Mouse (Mus musculus): ENCODE measurements around the gene Fam83e.
A peak's percentile ranks its signal among the peaks of the same experiment; 100 is the strongest.

Gene Fam83e

DNA sequence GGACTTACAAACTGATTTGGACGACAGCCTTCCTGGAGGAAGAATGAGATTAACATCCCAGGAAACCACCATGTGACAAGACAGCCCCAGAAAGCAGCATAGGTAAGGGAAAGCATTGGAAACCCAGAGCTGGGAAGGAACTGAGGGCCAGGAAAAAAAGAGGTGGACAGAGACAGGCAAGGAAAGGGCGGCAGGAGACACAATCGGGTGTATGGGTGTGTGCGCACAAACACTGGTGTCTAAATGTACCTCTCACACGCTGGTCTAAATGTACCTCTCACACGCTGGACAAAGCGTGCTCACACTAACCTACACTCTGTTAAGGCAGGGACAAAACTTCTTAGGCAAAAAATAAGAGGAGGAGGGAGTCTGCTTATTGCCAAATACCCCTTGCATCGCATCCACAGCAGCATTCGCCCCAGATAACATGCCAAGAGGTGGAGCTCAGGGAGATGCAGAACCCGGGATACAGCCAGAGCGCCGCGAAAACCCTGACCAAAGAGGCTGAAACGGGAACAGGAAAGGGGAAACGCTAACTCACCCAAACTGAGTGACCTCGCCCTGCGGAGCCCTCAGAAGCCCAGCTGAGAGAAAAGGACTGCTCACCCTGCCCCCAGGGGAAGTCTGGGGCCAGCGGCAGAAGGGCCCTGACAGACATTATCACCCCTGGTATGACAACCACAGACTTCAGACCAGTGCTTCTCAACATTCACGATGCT is 5.1 kb upstream of the Fam83e start:
- DNase-seq = peak; percentile 63

DNA sequence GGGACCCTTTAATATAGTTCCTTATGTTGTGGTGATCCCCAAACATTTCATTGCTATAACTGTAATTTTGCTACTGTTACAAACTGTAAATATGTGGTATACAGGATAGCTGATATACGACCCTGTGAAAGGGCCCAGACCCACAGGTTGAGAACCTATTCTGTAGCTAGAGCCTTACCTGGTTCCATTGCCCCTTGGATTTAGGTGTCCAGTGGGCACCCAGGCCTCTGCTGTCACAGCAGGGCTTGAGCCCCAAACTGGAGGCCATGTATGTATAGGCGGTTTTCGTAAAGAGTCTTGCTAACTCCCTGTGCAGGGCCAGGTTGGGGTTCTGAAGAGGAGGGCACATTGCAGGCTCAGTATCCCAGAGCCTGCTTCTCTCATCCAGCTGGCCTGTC is 4.6 kb upstream of the Fam83e start:
- no peak for DNase-seq

DNA sequence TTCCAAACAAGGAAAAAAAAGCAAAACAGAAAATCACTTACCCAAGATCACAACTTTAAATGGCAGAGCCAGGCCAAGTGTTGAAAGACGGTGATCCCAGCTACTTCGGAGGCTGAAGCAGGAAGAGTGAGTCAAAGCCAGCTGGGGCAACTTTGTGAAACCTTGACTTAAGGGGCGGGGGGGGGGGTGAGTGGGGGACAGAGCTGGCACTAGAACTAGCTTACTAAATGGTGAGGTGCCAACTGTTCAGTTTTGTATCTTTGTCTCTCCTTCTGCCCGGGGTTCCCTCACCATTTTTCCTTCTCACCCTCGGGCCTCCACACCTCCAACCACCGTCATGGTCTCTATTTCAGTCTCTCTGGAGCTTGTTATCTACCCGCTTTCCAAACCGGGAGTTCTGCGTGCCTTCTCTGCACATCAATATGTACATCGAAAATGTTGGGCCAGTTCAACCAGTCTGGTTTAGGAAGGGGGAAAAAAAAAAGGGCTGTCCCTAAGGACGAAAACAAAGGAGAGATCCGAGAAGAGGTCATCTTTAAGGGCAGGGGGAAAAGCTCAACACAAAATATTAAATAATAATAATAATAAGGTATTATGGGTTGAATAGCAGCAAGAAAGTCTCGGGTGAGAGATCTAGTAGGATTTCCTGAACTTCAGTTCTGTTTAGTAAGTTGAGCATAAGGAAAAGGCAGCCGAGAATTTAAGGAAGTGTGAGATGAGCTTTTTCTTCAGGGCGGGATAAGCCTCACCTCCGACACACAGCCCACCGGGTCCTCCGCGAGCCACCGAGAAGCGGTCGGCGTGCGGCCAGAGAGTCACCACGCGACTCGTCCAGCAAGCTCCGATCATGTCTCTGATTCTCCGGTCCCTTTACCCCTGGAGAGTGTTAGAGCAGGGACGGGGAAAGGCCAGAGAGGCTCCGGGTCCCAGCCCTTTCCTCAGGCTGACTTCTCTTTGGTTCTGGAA is 3.8 kb upstream of the Fam83e start:
- DNase-seq = no peak

DNA sequence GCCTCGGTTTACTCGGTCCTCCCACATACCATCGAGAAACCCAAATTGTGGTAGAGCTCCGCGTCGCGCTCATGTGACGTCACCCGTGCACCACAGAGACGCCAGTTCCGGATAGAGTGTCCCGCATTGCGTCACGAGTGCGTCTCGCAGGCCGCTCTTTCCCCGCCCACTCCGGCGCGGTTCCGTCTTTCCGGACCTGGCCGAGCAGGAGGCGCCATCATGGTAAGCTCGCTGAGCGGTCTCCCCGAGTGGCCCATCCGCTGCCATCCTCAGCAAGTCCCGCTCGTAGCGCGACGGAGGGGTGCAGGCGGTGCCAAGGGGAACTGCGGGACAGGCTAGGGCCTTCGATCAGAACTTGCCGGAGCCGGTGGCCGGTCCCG is 3.1 kb upstream of the Fam83e start, which contains the start of gene Sphk2:
TSS of gene Sphk2 (minus strand) at position 85 of the 380 bp plus-strand sequence.
- peak; percentile 99 for DNase-seq

DNA sequence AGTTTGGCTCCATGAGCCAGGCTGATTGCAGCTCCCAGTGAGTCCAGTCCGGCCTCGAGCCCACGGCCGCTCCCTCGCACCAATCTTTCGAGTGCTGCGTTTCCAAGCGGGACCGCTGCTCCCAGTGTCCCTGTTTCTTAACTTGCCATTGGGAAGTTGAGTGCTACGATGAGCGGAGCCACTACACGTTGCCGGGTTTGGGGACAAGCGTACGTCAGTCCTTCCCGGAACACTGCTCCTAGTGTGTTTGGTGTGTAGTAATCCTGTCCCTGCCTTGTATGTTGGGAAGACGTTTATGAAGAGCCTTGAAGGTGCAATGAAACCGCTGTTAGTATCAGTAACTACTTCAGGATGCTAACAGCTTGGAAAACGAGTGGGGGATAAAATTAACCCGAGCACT is 2.7 kb upstream of the Fam83e start:
- DNase-seq = no peak

DNA sequence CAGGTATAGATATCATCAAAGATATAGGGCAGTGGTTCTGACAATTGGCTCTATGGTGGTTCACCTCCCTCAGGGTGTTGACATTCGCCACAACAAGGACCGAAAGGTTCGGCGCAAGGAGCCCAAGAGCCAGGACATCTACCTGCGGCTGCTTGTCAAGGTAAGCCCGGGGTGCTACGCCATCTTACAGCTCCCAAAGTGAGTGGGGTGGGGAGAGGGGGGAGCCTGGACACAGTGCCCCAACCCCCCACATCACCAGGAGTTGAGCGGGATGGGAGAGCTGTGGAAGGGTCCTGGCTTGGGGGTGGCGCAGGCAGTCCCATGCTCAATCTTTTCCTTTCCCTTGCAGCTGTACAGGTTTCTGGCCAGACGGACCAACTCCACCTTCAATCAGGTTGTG is 1.8 kb upstream of the Fam83e start:
- no peak for DNase-seq

DNA sequence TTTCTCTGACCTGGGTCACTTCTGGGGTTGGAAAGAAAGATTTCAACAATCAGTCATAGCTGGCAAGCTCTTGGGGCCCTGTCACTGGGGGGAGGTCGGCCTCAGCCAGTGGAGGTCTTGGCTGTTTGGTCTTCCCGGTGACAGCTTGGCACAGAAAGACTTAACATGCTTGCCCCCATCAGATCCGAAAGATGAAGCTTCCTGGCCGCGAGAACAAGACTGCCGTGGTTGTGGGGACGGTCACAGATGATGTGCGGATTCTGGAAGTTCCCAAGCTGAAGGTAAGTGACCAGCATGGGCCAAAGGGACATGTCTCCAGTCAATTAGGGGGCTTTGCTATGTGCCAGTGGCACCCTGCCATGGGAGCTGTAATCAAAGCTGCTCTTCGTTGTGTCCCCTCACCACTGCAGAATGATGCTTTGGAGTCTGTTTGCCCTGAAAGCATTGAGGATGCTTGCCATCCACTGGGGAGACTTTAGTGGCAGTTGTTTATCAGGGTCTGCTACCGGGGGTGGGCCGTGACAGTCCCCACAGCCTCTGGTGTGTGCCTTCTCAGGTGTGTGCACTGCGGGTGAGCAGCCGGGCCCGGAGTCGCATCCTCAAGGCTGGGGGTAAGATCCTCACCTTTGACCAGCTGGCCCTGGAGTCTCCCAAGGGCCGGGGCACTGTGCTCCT is 1.1 kb upstream of the Fam83e start:
- no peak for DNase-seq

DNA sequence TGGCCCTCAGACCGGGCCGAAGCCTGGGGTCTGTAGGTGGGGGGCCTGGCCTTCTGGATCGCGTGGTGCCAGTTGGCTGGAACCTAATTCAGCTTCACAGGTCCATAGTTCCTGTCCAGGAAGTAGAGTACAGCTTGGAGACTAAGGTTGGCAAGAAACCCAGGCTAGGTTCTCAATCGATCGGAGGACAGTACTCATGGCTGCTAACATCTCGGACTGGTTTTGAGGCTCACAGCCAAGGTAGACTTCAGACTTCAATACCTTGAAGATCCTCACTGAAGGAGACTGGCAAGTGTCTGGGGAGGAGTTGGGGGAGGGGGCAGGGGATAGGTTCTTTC is 191 bp downstream of the Fam83e start:
- no peak for DNase-seq

DNA sequence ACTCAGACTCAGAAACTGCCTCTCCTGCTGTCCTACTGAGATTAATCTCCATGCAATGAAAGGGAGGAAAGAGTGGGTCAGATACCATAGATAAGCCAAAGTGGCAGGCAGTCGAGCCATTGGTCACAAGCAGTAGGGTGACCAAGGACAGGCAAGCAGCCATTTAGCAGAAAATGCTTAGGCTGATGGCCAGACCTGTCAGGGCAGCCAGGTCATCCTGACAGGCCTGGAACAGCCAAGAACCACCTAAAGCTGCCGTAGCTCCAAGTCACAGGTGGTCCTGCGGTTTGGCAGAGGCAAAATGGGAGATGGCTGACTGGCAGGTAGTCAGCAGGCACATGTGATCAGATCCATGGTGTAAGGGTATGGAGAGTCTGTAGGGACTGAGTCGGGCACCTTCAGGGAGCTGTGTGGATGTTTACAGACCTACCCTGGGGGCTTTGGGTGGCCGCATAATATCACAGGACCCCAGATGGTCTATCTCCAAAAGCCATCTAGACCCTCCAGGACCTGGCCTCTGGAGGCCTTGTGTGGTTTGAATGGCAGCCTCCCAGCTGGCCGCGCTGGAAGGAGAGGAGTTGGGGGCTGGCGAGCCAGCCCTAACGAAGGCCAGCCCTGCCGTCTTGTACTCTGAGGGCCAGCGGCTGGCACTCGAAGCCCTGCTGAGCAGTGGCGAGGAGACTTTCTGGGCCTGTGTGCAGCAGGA is 783 bp downstream of the Fam83e start:
- no peak for DNase-seq

DNA sequence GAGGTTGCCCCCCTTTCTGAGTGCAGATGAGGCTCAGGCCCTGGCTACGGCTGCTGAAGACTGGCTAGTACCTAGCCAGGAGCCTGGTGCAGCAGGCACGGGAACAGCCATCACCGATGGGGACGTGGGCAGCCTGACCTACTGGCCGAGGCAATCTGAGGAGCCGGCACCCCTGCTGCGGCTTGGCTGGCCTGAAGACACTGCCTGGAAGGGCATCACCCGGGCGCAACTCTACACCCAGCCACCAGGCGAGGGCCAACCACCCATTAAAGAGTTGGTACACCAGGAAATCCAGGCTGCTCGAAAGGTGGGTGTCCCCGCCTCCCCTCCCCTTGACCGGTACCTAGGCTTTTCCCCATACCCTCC is 1.3 kb downstream of the Fam83e start:
- no peak for DNase-seq

DNA sequence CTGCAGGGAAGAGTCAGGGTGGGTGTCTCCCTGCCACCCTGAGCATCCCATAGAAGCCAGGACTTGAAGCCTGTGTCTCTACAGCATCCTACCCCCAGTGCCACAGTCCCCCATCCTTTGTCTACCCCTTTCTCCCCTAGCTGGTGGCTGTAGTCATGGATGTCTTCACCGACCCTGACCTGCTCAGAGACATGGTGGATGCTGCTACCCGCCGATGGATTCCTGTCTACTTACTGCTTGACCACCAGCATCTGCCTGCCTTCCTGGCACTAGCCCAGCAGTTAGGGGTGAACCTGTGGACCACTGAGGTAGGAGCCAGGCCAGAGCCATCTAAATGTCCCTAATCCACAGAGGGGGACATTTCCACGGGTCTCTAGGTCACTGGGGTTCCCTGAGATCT is 2.3 kb downstream of the Fam83e start:
- no peak for DNase-seq

DNA sequence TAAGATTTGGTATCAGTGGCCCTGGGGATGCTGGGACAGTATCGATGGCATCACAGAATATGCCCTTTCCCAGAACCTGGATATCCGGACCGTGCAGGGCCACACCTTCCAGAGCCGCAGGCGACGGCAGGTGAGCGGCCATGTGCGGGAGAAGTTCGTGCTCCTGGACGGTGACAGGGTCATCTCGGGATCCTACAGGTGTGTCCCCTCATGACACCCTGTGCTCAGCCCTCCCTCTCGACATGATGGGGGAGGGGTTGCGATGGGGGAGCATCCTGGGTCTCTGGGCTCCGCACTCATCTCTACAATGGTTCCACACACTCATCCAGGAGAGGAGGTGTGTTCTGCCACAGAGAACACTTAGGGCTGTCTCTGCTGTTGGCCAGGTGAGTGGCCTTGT is 2.8 kb downstream of the Fam83e start:
- DNase-seq = no peak

DNA sequence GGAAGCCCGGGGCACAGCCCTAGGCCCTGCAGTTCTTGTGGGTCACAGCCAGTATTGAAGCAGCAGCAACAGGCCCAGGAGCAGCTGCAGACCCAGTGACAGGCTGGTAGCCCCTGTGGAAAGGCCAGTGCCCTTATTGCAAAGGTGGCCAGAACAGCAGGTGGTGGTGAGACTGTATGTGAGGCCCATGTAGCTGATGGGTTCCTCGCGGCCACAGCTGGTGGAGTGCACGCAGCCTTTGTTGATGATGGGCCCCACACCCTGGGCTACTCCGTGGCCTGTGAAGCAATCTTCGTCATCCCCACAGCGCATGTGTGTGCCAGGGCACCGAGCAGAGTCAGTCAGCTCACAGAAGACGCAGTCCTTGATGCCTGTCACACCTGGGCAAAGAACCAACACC is 4.1 kb downstream of the Fam83e start:
- no peak for DNase-seq

DNA sequence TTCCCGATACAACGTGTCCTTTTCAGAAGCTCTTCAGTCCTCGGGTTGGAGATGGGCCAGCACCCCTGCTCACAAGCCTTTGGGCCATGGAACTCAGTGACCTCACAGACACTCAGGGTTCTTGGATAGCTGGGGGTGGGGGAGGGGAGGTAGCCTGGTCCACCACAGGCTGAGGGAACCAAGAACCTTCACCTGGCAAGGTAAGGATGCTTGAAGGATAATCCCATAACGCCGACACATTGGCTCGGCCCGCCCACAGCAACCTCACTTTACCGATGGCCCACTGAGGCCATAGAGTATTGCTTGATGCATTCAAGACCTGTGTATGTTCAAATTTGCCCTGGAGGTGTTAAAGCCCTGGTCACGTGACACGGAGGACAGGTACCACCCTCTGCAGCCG is 4.7 kb downstream of the Fam83e start, which contains the start of gene Spaca4:
TSS of gene Spaca4 (minus strand) at position 101 of the 400 bp plus-strand sequence.
- no peak for DNase-seq

DNA sequence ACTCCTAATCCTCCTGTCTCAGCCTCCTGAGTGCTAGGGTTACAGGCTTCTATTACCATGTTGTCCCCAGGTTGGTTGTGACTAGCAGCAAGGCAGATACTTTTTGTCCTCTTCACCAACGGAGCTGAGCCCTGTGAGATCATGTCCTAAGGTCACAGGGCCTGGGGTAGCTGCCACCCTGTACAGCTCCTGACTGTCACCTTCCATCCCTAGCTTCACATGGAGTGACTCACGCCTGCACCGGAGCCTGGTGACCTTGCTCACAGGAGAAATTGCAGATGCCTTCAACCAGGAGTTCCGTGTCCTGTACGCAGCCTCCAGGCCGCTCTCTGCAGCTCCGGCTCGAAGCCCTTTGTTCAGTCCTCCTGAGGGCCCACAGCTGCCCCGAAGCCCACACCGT is 5.4 kb downstream of the Fam83e start:
- no peak for DNase-seq

DNA sequence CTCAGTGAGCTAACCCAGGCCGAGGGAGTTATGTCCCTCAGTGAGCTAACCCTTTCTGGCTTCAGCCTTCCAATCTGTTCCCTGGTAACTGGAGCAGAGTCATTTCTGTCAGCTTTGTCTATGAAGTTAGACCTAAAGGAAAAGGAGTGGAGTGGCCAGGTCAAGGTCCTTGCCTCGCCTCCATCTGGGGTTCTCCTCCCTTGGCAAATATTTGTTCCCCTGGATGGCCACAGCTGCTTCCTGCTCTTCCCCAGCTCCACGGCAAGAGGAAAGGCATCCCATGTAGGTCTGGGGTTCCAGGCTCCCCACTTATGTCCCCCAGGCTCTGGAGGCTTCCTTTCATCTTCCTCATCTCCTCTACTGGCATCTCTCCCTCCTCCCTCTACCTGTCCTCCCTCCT is 6.6 kb downstream of the Fam83e start:
- DNase-seq = no peak

DNA sequence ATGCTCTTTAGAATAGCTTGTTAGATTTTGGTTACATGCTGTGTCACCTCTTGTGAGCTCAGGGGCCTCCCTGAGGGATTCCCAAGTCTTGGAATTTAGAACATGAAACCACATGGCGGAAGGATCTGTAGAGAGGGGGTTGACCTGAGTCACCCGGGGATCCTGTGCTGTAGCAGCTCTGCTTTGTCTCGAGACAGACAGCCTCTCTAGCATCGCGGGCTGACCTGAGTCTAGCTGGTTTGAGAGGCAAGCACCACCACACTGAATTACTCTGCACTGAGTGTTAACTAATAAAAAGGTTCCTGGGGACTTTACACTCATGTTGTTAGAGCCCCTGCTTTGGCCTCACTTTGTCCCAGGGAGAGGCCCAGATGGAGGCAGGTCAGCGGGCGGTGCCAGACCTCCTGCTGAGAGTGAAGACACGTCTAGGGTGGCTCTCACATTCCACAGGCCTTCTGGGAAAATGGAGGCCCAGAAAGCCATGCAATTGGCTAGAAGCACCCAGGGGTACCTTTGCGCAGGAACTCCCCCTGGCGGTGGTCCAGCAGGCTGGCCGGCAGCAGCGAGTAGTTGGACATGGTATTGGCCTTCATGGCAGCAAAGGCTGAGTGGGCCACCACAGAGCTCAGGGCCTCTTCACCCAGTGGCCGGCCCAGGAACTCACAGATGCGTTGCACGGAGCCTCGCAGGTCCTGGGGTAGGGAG is 9.9 kb downstream of the Fam83e start:
- DNase-seq = no peak

DNA sequence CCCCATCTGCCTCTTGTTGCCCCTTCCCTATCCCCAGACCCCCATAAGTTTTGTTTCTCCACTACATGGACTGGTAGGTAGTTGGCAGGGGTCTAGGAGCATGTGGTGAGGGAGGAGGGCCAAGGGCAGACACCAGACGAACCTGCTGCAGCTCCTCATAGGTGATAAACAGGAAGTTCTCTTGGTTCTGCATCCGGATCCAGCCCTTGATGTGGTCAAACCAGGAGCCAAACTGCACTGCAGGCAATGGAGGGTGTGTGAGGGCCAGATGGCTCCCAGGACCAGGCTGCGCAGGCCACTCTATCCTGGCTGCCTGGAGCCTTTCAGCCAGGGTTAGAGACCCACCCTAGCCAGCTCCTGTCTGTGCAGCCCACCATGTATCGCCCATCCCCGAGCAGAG is 12.5 kb downstream of the Fam83e start:
- DNase-seq = no peak

DNA sequence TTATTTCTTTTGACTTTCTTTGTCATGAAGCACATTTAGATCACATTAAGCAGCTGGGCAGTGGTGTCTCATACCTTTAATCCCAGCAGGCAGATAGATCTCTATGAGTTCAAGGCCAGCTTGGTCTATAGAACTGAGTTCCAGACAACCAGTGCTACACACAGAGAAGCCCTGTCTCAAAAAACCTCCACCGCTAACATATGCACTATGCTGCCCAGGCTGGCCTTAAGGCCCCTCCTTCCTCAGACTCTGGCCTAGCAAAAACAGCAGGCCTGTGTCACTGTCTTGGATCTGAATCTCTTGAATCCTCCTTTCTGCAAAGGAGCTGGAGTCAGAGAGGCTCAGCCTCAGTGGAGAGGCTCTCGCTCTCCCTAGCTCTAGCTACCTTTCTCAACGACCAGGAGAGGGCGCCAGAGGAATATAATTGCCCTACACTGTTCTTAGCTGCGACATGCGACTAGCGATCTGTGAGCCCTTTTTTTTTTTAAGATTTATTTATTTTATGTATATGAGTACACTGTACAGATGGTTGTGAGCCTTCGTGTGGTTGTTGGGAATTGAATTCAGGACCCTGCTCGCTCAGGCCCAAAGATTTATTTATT is 18.3 kb downstream of the Fam83e start:
- peak; percentile 89 for DNase-seq

DNA sequence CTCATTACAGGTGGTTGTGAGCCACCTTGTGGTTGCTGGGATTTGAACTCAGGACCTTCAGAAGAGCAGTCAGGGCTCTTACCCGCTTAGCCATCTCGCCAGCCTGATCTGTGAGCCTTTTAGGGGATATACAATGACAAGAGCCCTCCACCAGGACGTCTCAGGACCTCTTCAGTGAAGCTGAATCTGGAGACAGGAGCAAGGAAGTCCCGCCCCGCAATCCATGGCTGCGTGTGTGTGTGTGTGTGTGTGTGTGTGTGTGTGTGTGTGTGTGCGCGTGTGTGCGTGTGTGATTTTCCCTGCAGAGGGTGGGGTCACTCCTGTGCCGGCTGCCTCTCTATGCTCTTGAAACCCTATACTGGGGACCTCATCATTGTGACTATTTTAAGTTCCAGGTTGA is 18.8 kb downstream of the Fam83e start:
- no peak for DNase-seq

DNA sequence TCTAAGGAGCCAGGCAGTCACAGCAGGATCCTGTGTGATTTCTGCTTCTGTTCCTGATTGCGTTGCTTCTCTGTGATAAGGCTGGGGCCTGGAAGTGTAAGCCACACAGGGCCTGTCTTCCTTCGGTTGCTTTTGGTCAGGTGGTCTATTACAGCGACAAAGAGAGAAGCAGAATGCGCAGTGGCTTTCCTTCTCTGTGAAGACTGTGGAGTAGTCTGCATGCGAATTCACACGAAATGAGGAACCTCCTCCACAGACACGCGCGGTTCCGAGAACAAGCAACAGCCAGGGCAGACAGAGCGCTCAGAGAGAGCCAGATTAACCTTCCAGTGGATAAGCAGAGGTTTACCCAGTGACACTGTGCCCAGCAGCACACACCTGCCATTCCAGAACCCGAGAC is 20.3 kb downstream of the Fam83e start:
- DNase-seq = no peak

DNA sequence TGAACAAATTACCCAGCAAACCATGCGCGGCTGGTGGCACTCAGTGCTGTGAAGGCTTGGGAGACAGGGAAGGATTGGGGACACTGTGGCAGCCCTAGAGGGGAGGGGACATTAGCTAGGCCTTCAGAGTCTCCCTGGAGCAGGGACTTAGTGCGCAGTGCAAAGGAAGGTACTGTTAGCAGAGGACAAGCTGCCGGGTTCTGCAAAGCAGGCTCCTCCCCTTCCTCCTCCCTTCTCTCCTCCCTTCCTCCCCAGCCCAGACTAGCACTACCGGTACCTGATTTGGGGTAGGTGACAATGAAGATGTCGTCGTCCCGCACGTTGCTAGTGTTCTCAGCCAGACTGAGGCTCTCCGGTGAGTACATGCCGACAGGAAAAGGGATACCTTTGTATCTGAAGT is 20.8 kb downstream of the Fam83e start:
- peak; percentile 60 for DNase-seq

Data from layer of hippocampus, adult 9-11 months (tissue).